Mouse (Mus musculus) gastrocnemius, adult 2 months (tissue): ENCODE data around the gene Ctnna3. TPM values are rescaled to one million over a fixed set of nuclear protein-coding genes. Genes with fewer than 3 reads are reported as not detected.

ENCODE experiments used
- DNase-seq: peaks from one replicate; pipeline ENCODE4 v3.0.0; 2022
- H3K27ac ChIP-seq: fragments of 200-600 bp; 2 replicates; pipeline ENCODE4 v1.8.1; 2022; ENCODE audit warnings: mild to moderate bottlenecking
- H3K4me3 ChIP-seq: fragments of 200-600 bp; 2 replicates; pipeline ENCODE4 v1.8.1; 2022; ENCODE audit warnings: mild to moderate bottlenecking, moderate library complexity
- CTCF ChIP-seq: fragments of 200-600 bp; IDR thresholded peaks from 2 replicates; pipeline ENCODE4 v1.8.1; 2022; ENCODE audit warnings: antibody characterized with exemption, mild to moderate bottlenecking, moderate library complexity
- intact Hi-C: fragments of 180-260 bp; cut with DNase I; formaldehyde crosslinking; loops from one replicate; pipeline ENCODE4 v1.15.1; 2025
- total RNA-seq, 2 experiments: library from RNA; stranded (reverse); gene quantifications; 2 replicates each; pipeline ENCODE4 v1.2.3; 2021

Ctnna3 gene
- total RNA-seq, 2 experiments from 2014 or later: 11.8 to 22.7 TPM

DNA sequence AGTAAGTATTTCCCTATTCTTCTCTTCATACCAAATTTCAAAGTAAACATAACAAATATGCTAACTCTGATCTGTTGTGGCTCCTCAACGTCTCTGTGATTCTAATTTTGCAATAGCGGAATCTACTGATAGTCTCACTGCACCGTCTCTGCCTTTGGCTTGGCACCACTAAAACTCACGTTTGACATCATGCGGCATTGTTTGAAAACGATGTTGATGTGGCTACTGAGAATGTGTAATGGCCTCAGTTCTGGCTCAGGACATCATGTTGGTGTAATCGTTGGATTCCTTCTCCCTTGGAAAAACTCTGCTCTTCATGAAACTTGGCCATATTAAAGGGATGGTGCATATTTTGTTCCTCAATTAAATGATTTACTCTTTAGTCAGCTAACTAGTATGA lies 439.2 kb downstream of the Ctnna3 start:
- no peak overlapping the region for H3K4me3 ChIP-seq
- no peak for TF ChIP-seq CTCF
- no peak for DNase-seq
- intact Hi-C loops: no loop called here
- H3K27ac ChIP-seq: no peak overlapping the region

DNA sequence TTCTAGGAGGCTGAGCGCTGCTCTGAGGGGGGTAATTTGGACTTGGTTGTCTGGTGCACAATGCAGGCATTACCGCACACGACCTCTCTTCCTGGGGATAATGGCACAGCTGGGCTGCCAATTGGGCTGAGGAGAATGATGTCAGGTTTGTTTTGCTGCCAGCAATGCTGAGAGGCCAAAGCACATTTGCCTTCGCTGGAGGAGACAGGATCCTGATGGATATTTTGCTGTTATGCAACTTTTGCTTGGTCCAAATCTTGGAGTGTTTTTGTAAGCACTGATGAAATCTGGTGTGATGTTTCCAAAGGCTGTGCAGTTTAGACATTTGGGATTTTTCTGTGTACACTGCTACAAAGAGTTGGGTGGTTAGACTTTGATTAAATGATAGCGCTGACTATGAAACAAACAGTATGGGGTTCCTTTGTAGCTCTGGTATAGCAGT lies 450.6 kb downstream of the Ctnna3 start:
- no peak for TF ChIP-seq CTCF
- peak; percentile 61 for DNase-seq
- Histone ChIP-seq H3K4me3 (no peak overlapping the region), H3K27ac (peak overlapping the region; percentile 20; the same call in 1 of the 2 replicates)
- intact Hi-C loops: no loop called here

DNA sequence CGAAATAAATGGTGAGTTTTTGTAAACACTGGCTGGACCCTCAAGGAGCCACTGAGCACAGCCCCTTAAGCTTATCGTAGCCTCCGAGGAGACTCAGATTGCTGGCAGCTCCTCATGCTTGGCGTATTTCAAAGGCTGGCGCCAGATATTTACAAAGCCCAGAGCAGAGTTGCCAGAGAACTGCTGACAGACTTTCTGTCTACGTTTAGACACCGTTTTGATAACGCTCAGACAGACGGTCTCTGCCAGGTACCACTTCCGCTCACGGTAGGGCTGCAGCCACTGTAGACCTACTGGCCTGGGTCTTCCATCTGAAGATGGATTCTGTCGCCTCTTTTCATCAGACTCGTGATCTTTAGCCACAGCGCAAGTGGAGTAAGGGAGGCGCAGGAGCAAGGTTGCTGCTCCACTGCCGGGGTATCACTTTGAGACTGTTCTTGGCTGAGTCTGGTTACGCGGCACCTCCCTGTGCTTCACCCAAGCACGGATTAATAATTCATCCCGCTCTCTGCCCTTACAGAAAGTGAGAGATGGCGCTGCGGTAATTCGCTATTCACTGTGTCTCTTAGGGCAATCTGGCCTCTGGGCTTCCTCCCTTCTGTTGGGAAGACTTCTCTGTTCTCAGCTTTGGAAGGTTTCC lies 456.7 kb downstream of the Ctnna3 start:
- no peak overlapping the region for H3K4me3 ChIP-seq
- no peak for TF ChIP-seq CTCF
- no peak overlapping the region for H3K27ac ChIP-seq
- intact Hi-C loops: no loop called here
- no peak for DNase-seq

DNA sequence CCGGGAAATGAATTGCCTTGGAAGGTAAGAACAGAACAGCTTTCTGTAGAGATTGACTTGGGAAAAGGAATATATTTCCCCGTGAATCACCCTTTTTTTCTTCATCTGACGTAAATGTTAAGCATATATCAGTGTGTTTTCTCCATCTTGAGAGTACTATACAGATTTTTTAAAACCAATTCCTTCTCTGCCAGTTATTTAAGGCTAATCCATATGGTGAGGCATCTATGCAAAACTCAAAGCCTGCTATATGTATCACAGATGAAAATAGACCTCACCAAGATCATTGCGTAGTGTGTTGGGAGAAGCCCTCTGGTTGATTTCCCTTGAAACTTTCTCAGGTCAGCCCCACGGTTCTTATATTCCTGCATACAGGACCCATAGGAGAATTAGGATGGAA lies 464.7 kb downstream of the Ctnna3 start:
- no peak for TF ChIP-seq CTCF
- Histone ChIP-seq H3K4me3 (no peak overlapping the region), H3K27ac (no peak overlapping the region)
- DNase-seq: no peak
- intact Hi-C loops: no loop called here

DNA sequence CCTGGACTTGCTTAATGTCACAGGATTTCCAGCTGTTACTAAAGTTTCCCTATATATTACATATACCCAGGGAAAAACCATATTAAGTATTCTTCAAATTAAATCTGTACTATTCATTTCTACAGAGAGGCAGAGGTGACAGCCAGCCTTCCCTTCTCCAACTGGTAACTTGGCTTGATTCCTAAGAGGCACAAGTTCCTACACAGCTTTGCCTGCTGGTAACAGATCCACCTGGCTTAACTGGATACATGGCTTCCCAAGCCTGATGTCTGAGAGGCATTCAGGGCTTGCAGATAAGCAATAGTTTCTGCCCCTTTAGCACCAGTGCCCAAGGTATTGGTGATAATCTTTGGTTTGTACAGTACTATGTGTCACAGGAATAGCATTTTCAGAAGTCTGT lies 470.0 kb downstream of the Ctnna3 start:
- Histone ChIP-seq H3K4me3 (no peak overlapping the region), H3K27ac (no peak overlapping the region)
- intact Hi-C loops: no loop called here
- TF ChIP-seq CTCF: no peak
- DNase-seq: no peak

DNA sequence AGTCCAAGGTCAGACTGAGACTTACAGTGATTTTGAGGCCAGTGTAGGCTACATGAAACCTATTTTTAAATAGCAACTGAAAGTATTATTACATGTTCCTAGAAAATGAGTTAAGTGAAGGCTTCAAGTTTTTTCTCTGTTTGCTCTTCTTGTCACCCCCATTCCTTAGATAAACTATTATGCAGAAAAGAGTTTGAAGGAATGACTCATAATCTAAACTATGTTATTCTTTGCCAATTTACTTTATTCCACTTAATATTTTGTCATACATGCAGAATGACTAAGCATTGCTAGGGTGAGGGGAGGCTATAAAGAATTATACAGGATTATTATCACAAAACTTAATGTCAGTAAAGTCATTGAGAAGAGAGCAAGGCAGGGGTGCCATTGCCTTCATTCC lies 479.0 kb downstream of the Ctnna3 start:
- DNase-seq: no peak
- no peak overlapping the region for H3K4me3 ChIP-seq
- intact Hi-C loops: no loop called here
- TF ChIP-seq CTCF: no peak
- H3K27ac ChIP-seq: no peak overlapping the region

DNA sequence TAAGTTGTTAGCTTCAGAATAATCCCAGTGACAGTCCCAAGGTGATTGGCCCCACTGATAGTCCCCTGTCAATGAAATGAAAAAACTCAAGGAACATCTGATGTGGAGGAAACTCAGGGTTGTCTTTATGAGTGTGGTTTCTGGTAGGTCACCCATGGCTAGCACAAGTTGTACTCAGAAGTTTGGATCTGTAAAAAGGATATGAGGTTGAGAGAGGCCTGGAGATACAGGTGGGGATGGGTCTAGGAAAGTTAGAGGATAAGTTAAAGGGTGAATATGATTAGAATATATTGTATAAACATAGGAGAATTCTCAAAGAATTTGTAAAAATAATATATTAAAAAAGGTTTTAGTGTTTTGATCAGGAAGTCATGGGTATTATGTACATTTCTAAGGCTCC lies 497.4 kb downstream of the Ctnna3 start, which contains the start of gene Gm10118:
Gene Gm10118 (minus strand): TSS at position 101 of the 400 bp plus-strand sequence.
- intact Hi-C loops: no loop called here
- TF ChIP-seq CTCF: no peak
- H3K27ac ChIP-seq: no peak within 1 kb of the TSS
- DNase-seq: no peak
- no peak within 1 kb of the TSS for H3K4me3 ChIP-seq

DNA sequence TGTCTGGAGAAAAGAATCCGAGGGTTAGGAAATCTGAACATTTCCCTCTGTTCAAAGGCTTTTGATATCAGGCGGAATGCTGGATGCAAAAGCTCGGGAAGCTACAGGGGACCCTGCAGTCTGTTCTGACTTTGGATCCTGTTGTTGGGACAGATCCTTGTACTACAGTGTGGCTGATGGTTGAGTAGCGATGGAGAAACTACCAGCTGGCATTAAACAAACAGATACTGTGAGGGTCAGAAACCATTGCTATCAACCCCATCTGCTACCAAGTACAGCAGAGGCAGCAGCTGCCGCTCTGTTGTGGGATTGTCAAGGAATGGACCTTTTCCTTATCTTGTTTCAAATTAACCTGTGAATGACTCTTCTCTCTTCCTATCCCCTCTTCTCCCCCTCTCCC lies 504.0 kb downstream of the Ctnna3 start:
- TF ChIP-seq CTCF: no peak
- no peak overlapping the region for H3K4me3 ChIP-seq
- DNase-seq: no peak
- intact Hi-C loops: no loop called here
- H3K27ac ChIP-seq: no peak overlapping the region

DNA sequence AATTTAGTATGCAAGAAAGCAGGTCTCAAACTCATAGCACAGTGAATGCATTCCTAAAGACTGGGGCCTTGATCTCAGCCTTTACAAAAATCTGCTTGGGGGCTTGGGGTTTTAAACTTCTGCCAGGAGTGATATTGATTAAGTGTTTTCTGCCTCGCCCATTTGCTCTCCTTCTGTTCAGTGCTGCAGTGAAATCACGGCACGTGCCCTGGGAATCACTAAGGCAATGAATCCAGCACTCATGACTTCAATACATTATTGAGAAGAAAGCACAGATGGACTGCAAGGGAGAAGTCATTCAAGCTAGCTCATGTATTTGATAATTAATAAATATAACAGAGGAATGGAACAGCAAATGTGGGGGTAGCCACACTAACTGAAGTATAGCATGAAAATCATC lies 515.6 kb downstream of the Ctnna3 start:
- DNase-seq: no peak
- intact Hi-C loops: no loop called here
- no peak for TF ChIP-seq CTCF

DNA sequence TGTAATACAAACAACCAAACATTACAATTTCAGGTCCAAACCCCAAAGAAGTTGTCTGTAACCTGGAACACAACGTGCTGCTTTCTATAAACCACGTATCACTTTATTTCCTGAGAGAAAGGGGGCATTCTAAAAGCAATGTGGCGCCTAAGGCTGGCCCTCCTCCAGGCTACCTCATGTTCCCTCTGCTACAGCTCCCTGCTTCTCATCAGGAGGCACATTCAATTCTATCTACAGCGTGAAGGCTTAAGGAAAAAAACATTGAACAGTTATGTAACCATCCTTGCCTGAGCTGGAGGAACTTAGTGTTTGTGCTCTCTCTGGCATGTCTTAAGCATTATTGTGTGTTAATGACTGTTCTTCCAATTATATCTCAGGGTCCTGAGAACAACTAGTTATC lies 517.4 kb downstream of the Ctnna3 start:
- intact Hi-C loops: no loop called here

More for the DNA sequence above, 515.6 kb downstream of the Ctnna3 start:
- Histone ChIP-seq H3K27ac (no peak overlapping the region), H3K4me3 (no peak overlapping the region)

DNA sequence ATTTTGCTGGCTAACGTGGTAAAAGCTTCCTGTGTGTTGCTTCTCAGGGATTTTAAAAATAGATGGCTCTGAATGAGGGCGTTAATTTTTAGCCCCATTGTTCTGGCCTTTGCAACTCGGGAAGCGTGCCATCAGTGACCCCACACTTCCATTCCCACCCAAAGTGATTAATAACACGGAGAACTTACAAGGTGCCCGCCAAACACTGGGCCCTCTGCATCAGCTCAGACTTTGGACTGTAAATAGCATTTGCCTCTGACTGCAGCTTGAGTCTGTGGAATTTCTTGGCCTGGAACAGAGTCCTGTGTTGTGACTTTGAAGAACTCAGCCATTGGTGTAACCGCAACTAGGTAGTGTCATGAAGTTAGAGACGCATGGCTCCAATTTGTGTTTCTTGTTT lies 521.0 kb downstream of the Ctnna3 start:
- no peak for TF ChIP-seq CTCF
- DNase-seq: peak; percentile 27
- intact Hi-C loops: no loop called here
- Histone ChIP-seq H3K27ac (no peak overlapping the region), H3K4me3 (no peak overlapping the region)

More for the DNA sequence above, 517.4 kb downstream of the Ctnna3 start:
- Histone ChIP-seq H3K27ac (no peak overlapping the region), H3K4me3 (no peak overlapping the region)
- no peak for TF ChIP-seq CTCF
- no peak for DNase-seq

DNA sequence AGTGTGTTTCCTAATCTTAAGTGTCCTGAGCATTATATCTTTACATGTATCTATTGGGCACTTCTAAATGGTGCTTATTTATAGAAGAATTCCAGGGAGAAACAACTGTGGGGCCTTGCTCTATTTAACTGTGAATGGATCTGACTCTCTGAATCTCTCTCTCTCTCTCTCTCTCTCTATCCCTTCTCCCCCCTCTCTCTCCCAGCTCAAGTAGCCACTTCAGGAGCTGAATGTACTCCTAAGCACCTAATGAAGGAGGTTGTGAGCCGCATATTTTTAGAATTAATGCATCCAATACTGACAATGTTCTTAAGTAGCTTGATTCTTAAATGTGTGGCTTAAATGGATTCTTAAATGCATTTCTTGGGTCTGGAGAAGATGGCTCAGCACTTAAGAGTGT lies 521.6 kb downstream of the Ctnna3 start:
- H3K4me3 ChIP-seq: no peak overlapping the region
- no peak for DNase-seq
- intact Hi-C loops: no loop called here
- no peak for TF ChIP-seq CTCF
- H3K27ac ChIP-seq: no peak overlapping the region

DNA sequence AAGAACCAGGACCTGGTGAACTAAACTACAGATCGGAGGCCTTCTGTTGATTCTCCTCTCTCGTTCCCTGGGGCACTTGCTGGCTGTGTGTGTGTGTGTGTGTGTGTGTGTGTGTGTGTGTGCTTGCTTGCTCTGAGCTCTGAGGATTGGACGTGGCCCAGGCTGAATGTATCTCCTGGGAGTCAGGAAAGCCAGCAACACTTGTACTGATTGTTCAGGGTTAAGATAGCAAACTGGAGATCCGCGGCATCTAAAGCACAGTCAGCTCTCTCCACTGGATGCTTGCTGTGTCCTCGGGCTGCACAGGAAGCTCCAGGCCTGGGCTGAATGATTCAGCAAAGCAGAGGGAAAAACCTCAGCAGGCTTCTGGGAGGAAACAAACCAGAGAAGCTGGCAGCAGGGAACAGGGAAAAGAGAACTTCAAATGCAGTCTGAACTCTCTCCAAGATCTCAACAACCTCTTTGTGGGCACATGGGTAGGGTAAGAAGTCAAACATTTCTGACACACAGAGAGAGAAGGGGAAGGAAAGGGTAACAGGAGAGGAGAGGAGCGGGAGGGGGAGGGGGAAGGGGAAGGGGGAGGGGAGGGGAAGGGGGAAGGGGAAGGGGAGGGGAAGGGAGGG lies 524.5 kb downstream of the Ctnna3 start:
- TF ChIP-seq CTCF: no peak
- intact Hi-C loops: no loop called here
- peak; percentile 68 for DNase-seq
- Histone ChIP-seq H3K4me3 (no peak overlapping the region), H3K27ac (peak overlapping the region; percentile 44; the same call in 1 of the 2 replicates)

DNA sequence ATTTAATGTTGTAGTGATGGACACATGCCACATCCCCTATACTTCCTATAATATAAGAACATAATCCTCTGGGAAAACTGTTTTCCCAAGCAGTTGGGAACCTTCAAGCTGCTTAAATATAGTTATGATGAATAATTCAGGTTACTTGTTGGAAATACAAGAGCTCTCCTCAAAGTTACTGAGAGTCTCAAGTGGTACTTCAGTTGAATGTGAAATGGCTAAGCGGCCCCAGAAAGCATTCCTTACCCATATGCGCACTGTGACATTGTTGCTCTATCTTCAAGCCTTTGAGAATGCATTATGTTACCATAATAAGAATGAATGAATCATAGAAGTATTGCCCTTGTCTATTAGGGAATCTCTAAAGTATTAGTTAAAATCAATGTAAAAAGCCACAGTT lies 542.4 kb downstream of the Ctnna3 start:
- DNase-seq: no peak
- intact Hi-C loops: no loop called here
- no peak for TF ChIP-seq CTCF
- Histone ChIP-seq H3K27ac (no peak overlapping the region), H3K4me3 (no peak overlapping the region)
